Mouse (Mus musculus) thymus, postnatal 10 days (tissue): Measurements from ENCODE around the gene Nudt14.

ENCODE experiments used
- DNase-seq, 2 experiments: peaks; one replicate each; pipeline ENCODE4 v3.0.0; 2021; ENCODE audit warnings: low spot score in 2 of 2

The Nudt14 gene

DNA sequence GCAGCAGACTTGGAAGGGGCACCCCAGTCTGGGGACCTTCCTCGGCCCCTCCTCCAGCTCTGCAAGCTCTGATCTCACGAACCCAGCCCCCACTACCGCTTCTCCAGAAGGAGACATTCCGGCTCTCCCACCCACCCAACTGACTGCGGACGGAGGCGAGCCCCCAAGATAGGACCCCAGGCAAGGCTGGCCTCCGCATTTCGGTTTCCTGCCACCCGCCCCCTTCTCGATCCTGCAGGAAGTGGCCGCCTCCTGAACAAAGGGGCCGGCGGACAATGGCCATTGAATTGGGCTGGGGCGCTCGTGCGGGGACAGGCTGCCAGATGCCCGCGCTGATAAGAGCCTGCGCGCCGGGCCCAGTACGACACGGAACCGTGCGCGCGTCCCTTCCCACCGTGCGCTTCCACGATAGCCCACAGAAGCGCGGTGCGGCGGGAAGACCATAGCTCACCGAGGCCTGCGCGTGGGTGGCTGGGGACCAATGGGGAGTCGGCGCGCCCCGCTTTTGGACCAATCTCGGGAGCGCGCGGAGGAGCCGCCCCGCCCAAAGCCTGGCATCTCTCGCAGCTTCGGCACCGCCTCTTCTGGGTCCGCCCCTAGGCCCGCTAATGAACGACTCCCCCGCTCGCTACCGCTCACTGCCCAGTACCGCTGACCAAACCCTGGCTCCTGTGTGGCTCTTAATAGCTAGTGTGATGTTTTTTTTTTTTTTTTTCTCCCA is 8.3 kb upstream of the Nudt14 start:
- peak; percentile 66 to 73 for DNase-seq

- DNase-seq, result peak in 1 of 2 experiments; percentile 52
These were observed 5.4 kb upstream of the Nudt14 start for GRCm38 (mm10) chr12:112947307-112947706.

DNA sequence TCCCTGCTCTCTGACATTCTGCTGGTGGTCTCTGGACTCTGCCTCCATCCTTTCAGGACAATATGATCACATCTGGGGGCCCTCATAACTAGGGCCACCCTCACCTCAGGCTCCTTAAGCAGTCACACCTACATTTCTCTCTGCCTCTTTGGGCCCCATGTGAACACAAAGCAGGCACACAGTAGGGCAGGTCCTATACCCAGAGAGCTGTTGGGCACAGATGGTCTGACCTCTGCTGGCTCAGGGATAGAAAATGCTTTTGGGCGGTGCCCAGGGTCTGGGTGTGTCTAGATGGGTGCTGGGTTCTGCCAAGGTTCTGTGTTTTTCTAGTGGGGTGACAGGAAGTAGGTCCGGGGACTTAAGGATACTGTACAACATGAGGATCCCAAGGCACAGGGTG is 1.7 kb upstream of the Nudt14 start:
- no peak for DNase-seq

- DNase-seq, result no peak
These were observed 658 bp downstream of the Nudt14 start for GRCm38 (mm10) chr12:112941156-112941775.

DNA sequence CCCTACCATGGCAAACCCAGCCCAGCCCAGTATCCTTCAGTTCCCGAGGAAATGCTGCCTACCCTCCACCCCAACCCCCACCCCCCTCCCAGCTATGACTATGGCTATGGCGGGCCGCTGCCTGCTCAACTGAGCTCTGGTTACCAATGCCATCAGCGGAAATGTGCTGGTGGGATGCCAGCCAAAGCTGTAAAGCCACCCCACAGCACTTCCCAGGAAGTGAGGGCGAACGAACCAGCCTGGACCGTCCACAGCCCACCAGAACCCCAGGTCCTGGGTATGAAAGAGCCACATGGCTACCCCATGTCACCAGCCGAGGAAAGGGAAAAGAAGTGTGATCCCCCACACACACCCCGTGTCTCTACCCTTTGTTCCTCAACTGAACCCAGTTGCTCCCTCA is 1.2 kb downstream of the Nudt14 start:
- DNase-seq, result no peak

DNA sequence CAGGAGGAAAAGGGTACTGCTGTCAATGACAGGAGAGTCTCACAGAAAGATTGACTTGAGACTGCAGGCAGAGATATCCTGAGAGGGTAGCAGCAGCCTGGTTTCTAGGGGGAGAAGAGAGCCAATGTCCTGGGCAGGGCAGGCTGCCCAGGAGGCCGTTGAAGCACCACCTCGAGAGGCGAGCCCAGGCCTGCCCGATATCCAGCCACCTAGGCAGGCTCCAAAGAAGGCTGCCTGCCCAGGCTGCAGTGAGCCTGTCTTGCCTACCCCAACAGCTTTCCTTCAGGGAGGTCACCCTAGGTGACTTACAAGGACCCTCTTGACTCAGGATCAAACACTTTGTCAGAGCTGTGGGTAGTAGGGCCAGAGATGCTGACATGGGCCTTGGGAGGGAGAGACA is 1.7 kb downstream of the Nudt14 start:
- no peak for DNase-seq

DNA sequence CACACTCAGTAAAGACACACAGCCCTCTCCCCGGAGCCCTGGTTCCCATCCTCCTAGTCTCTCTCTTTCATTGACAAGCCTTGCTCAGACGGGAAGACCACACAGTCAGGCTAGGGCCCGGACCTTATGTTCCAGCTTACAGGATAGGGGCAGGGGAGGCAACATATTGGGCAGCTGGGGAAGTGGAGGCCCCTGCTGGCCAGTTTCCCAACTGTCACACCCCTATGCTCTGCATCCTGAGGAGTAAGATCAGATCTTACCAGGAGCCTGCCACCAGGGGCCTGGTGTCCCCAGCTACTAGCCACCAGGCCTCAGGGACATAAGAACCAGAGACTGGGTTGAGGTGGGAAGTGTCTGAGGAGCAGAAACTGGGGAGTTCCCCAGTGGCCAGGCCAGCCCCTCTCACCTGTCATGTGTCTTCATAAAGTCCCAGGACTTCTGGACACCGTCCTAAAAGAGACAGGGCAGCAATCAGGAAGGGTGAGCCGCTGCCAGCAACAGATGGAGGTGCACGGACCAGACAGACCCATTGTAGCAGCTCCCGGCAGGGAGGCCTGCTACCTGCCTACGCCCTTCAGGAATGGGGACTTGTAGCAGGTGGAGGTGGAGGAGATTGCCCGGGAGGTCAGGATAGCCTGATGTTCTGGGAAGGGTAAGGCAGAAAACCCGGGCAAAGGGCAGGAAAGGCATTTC is 2.9 kb downstream of the Nudt14 start:
- no peak for DNase-seq

DNA sequence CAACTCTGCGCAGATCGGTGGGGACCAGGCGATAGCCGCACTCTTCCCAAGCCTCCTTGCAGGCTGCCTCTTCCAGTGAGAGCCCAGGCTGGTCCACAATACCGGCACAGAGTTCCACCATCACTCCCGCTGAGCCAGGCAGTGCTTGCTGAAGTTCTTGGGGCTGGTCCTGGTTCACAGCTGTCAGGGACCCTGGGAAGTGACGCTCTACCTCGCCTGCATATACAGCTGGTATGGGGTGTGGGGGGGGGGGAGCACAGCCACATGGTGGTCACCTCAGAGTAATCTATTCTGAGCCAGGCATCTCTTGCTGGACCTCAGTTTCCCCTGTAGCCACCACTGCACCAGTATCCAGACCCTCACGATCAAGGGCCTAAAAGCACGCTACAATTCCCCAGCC is 3.6 kb downstream of the Nudt14 start:
- no peak for DNase-seq

DNA sequence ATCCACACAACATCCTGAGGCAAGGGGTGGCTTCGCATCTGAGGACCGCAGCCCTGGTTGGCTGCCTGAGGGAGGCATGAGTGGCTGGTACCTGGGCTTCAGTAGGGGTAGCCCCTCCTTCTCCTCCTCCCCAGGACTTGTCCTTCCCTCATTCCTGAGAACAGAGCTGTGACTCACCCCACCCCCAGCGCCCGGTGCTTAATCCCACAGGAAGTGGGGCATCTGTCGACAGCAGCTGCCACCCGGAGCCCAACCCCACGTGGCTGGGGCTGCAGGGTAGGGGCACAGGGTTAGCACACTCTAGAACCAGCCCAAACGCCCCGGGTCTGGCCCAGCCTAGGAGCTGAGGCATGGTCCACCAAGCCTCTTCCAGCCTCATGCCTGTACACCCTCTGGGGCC is 4.0 kb downstream of the Nudt14 start:
- peak in 1 of 2 experiments; percentile 20 for DNase-seq

- DNase-seq, result no peak
These were observed 9.3 kb downstream of the Nudt14 start for GRCm38 (mm10) chr12:112932647-112933046.

DNA sequence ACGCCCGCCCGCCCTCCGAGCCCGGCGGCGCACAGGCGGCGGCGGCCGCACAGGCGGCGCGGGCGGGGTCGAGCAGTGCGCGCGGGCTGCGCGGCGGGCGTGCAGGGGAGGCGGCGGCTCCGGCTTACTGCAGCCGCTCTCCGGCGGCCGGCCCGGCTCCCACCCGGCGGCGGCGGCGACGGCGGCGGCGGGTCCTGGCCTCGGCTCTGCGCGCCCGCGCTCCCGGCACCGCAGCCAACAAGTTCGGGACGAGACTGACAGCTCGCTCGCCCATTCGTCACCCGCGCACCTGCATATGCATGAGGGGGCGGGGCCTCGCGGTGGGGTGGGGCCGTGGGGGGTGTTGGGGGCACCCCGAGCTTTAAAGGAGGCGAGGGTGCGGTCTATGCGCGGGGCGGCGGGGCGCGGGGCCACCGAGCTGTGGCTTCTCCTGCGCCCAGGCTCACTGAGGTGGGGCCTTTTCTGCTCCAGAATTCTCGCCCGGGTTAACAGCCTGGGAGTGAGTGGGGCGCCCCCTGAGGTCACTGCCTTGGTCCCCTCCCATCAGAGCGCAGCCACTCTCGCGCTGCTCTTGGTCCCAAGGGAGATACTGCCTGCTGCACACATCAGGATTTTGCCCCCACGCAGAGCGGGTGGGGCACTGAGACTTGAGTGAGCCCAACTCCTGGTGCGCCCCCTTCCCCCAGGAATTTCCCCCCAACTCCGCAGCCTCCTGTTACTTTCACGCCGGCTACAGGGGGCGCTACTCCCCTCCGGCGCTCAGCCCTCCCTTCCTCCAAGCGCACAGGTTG is 12.2 kb downstream of the Nudt14 start, which contains the start of gene Jag2:
Jag2 (minus strand) TSS at position 215 of the 791 bp plus-strand sequence.
- DNase-seq, result peak; percentile 33 to 54

DNA sequence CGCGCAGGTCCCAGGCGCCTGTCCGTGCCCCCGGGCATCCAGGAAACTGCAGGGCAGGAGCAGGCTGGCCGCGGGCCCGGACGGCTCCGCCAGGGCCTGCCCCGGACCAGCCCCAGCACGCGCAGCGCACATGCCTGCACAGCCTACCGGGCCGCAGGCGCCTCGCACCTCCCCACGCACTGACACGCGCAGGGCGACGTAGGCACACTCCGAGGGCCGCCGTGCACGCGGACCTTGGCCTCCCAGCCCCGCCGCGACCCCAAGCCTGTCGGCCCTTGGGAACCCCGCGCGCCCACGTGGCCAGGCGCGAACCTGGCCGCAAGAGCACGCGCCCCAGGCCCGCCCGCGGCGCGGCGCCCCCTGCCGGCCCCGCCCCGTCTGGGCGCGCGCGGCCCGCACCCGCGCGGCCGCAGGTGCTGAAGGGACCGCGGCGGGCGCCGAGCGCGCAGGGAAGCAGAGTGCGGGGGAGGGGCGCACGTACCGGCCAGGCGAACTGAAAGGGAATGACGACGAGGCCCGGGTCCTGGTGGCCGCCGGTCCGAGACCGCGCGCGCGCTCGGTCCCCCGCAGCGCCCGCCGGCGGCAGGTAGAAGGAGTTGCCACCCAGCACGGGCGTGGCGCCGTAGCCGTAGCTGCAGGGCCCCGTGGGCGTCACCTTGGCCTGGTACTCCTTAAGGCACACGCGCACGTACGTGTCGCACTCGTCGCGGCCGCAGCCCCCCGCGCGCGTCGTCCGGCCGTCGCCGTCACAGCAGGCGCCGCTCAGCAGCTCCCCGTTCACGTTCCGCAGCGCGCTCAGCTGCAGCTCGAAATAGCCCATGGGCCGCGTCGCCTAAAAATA is 13.3 kb downstream of the Nudt14 start:
- peak in 1 of 2 experiments; percentile 33 for DNase-seq

- no peak for DNase-seq
These were observed 14.7 kb downstream of the Nudt14 start for GRCm38 (mm10) chr12:112927265-112927664.

GRCm38 (mm10) chr12:112925950-112926349 is 16.0 kb downstream of the Nudt14 start:
- DNase-seq, result no peak

DNA sequence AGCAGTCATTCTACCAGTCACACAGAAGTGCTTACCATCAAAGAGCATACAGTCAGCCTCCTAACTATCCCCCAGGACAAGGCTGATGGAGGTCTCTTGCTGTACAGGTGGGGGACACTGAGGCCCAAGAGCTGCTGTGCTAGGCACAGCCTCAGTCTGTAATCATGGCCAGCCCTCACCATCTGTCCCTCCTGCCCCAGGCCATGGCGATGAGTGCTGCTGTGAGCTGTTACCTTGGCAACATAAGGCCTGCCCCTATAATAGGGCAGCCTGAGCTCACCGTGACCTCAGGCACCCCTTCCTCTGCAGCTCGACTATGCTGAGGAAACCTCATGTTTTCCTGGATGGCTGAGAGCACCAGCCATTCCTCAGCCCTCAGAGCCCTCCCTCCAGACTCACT is 19.4 kb downstream of the Nudt14 start:
- DNase-seq, result no peak

DNA sequence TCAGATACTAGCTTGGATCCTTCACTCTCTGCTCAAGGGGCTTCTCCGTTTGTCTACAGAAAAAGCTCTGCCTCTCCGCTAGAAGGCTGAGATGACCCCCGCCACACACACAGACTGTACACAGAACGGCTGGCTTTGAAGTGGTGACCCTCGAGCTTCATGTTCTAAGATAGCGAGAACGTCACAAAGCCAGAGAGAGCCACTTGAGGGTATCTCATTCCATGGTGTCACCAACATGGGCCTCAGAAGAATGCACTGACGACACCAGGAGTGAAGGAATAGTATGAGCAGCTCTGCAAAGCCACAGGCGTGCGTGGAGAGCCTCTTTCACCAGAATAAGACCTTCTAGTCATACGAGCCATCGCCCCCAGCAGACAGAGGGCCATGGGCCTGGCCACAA is 20.4 kb downstream of the Nudt14 start:
- no peak for DNase-seq

DNA sequence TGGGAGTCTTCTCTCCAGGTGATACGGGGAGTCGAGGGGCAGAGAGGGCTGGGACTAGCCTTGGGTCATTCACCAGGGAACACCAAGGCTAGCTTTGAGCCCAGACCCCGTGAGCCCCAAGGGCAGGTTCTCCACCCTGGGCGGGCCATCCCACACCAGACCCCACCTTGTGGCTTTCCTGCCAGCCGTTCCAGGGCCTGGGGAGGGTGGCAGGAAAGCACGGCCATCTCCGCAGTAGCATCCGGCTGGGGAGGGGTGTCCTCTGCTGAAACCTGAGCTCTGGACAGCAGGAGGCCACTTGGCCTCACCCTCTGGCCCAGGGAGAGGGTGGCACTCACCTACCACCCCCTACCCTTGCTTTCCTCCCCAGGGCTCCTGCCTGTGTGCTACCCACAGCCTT is 24.0 kb downstream of the Nudt14 start:
- DNase-seq, result no peak

DNA sequence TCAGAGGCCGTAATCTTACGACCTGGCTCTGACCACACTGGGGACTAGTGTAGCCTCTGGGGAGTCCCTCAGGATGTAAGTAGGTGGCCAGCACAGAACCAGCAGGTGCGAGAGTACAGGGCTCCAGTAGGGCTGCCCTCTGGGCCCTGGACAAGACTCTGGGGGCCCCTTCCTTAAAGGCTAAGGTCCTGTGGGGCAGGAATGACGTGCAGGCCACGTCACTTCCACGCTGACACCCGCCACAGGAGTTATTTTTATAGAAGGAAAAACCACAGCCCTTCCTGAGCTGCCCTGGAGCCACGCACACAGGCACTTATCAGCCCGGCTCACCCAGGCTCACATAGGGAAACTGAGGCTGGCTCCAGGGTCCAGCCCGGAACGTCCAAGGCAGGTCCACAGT is 24.4 kb downstream of the Nudt14 start:
- DNase-seq, result no peak

DNA sequence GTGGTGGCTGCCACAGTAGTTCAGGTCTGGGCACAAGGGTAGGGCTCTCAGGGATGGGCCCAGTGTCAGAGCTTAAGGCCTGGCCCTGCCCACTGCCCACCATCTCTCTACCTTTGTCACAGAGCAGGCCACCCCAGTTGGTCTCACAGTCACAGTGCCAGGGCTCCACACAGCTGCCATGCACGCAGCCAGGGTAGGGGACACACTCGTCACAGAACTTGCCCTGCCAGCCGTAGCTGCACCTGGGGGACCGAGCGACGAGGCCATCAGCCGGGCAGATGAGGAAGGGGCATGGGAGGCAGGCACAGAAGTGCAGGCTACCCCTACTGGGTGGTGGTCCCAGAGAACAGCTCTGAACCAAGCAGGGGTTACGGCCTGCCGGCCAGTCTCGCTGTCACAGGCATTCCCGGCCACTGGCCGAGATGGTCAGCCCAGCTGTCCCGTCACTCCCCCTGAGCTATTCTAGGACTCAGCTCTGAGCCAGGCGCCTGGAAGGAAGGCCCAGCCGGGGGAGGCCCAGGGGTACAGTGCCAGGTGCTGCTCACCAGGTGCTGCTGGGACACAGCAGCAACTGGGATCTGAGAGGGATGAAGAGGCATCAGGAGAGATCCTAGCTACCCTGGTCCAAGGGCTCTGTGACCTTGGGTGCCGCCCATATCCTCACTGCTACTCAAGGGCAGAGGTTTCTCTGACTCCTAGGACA is 25.1 kb downstream of the Nudt14 start:
- DNase-seq, result no peak

- no peak for DNase-seq
These were observed 26.3 kb downstream of the Nudt14 start for GRCm38 (mm10) chr12:112915587-112915986.

- DNase-seq, result peak; percentile 47 to 53
These were observed 27.4 kb downstream of the Nudt14 start for GRCm38 (mm10) chr12:112914527-112914926.
